10 mouse cellular contexts compared by ENCODE assay signal in genomic region chr11:53500569-53500968, GRCm38 (mm10). TPM values are rescaled to one million over a fixed set of nuclear protein-coding genes. Genes with fewer than 3 reads are reported as not detected.
A peak's percentile ranks its signal among the peaks of the same experiment; 100 is the strongest.
DNase-seq lines count a peak whose midpoint lies in the region; ATAC-seq lines count a peak whose summit lies in the region.
"Had no signal": no experiment of that assay in that cellular context is flagged by ENCODE, and none has a peak within 500 bp of the region (broad histone marks: within the 10 kb centered on the region; RNA-seq: fewer than 3 reads in every experiment).

No protein-coding gene starts in this region.

- H3K27ac ChIP-seq in neural tube, embryonic 12.5 days, result no peak overlapping the region
- H3K27ac ChIP-seq in neural tube, embryonic 15.5 days (replicated peaks), result no peak overlapping the region
- H3K27ac ChIP-seq in embryonic facial prominence, embryonic 12.5 days, result no peak overlapping the region
- H3K27ac ChIP-seq in limb, embryonic 11.5 days (replicated peaks; ENCODE audit: low read depth, low read length), result no peak overlapping the region
- H3K27ac ChIP-seq in stomach, embryonic 16.5 days (ENCODE audit: low read length), result no peak overlapping the region

- H3K4me2 ChIP-seq in neural tube, embryonic 12.5 days (replicated peaks), result peak overlapping the region; percentile 26; the same call in 1 of the 2 replicates
- H3K4me2 ChIP-seq in neural tube, embryonic 15.5 days, result no peak overlapping the region
- peak overlapping the region; percentile 36 for H3K4me2 ChIP-seq in embryonic facial prominence, embryonic 12.5 days (replicated peaks)
- peak overlapping the region; percentile 21; the same call in 1 of the 2 replicates for H3K4me2 ChIP-seq in limb, embryonic 11.5 days (ENCODE audit: low read depth, severe bottlenecking)
- no peak overlapping the region for H3K4me2 ChIP-seq in stomach, embryonic 16.5 days (ENCODE audit: low read depth, low read length)

- 12% methylated on average over 11 of the region's 11 CpGs for WGBS in neural tube, embryonic 12.5 days
- WGBS in neural tube, embryonic 15.5 days, result 14% methylated on average over 11 of the region's 11 CpGs
- WGBS in embryonic facial prominence, embryonic 12.5 days, result 9% methylated on average over 11 of the region's 11 CpGs
- WGBS in limb, embryonic 11.5 days, result 12% methylated on average over 11 of the region's 11 CpGs
- 8% methylated on average over 11 of the region's 11 CpGs for whole genome bisulfite sequencing in stomach, embryonic 16.5 days

- ATAC-seq in neural tube, embryonic 12.5 days (ENCODE audit: low FRiP score, low read depth), result no peak
- no peak for ATAC-seq in neural tube, embryonic 15.5 days (ENCODE audit: low FRiP score)
- ATAC-seq in embryonic facial prominence, embryonic 12.5 days (ENCODE audit: insufficient number of reproducible peaks, insufficient read depth, low FRiP score, low TSS enrichment), result 0 out of 2 replicates have a peak, but pooled peaks have one; percentile 47
- no peak for ATAC-seq in limb, embryonic 11.5 days (ENCODE audit: insufficient number of reproducible peaks, low FRiP score, low TSS enrichment, low read depth)
- peak; percentile 62 for ATAC-seq in stomach, embryonic 16.5 days (ENCODE audit: insufficient read depth, low FRiP score)
- ATAC-seq in activated CD4-positive, CD25-positive, alpha-beta regulatory T cell, adult 4 months, result no peak

- intact Hi-C loops in gastrocnemius, postnatal 14 days (cut with DNase I; ENCODE audit: low total_unique reads), result no loop called here

- peaks cover 23% of the 10 kb centered on the region for H3K27me3 ChIP-seq in neural tube, embryonic 12.5 days (replicated peaks)
- H3K27me3 ChIP-seq in neural tube, embryonic 15.5 days (replicated peaks), result no peaks in the 10 kb centered on the region
- no peaks in the 10 kb centered on the region for H3K27me3 ChIP-seq in embryonic facial prominence, embryonic 12.5 days
- H3K27me3 ChIP-seq in limb, embryonic 11.5 days (ENCODE audit: control insufficient read depth, insufficient read depth, low read length), result no peaks in the 10 kb centered on the region
- no peaks in the 10 kb centered on the region for H3K27me3 ChIP-seq in stomach, embryonic 16.5 days (ENCODE audit: control insufficient read depth, insufficient read depth, low read length)

- peak; percentile 46 for DNase-seq in limb, embryonic 11.5 days (ENCODE audit: low spot score)
- DNase-seq in gastrocnemius, postnatal 14 days, result no peak
- no peak for DNase-seq in B cell, adult 2 months
- DNase-seq: adrenal gland, adult 2 months had no signal

- H3K4me1 ChIP-seq in neural tube, embryonic 12.5 days, result no peaks in the 10 kb centered on the region; the same call in 1 of the 2 replicates
- 0 out of 2 replicates have a peak, but pooled peaks cover 5% of the 10 kb centered on the region for H3K4me1 ChIP-seq in neural tube, embryonic 15.5 days
- H3K4me1 ChIP-seq in embryonic facial prominence, embryonic 12.5 days, result peaks cover 9% of the 10 kb centered on the region
- no peaks in the 10 kb centered on the region for H3K4me1 ChIP-seq in limb, embryonic 11.5 days (ENCODE audit: control insufficient read depth, insufficient read depth, low read length)
- H3K4me1 ChIP-seq in stomach, embryonic 16.5 days (ENCODE audit: control insufficient read depth, insufficient read depth, low read length), result peaks cover 4% of the 10 kb centered on the region

- no peaks in the 10 kb centered on the region for H3K9me3 ChIP-seq in neural tube, embryonic 12.5 days
- H3K9me3 ChIP-seq in neural tube, embryonic 15.5 days (replicated peaks), result no peaks in the 10 kb centered on the region
- no peaks in the 10 kb centered on the region for H3K9me3 ChIP-seq in embryonic facial prominence, embryonic 12.5 days
- no peaks in the 10 kb centered on the region for H3K9me3 ChIP-seq in limb, embryonic 11.5 days (ENCODE audit: control insufficient read depth, low read length)
- no peaks in the 10 kb centered on the region for H3K9me3 ChIP-seq in stomach, embryonic 16.5 days (replicated peaks; ENCODE audit: control insufficient read depth, low read length)

- H3K9ac ChIP-seq in neural tube, embryonic 12.5 days, result no peak overlapping the region
- no peak overlapping the region for H3K9ac ChIP-seq in neural tube, embryonic 15.5 days (replicated peaks)
- H3K9ac ChIP-seq in embryonic facial prominence, embryonic 12.5 days, result no peak overlapping the region
- no peak overlapping the region for H3K9ac ChIP-seq in limb, embryonic 11.5 days (ENCODE audit: low read length)
- H3K9ac ChIP-seq in stomach, embryonic 16.5 days (ENCODE audit: low read length), result no peak overlapping the region

- H3K36me3 ChIP-seq in neural tube, embryonic 12.5 days, result no peaks in the 10 kb centered on the region
- no peaks in the 10 kb centered on the region for H3K36me3 ChIP-seq in neural tube, embryonic 15.5 days
- H3K36me3 ChIP-seq in embryonic facial prominence, embryonic 12.5 days, result no peaks in the 10 kb centered on the region
- no peaks in the 10 kb centered on the region for H3K36me3 ChIP-seq in limb, embryonic 11.5 days (ENCODE audit: control insufficient read depth, insufficient read depth, low read length)
- no peaks in the 10 kb centered on the region for H3K36me3 ChIP-seq in stomach, embryonic 16.5 days (ENCODE audit: control insufficient read depth, insufficient read depth, low read length)

- H3K4me3 ChIP-seq in neural tube, embryonic 12.5 days, result no peak overlapping the region
- H3K4me3 ChIP-seq in neural tube, embryonic 15.5 days (replicated peaks), result no peak overlapping the region
- H3K4me3 ChIP-seq in embryonic facial prominence, embryonic 12.5 days, result no peak overlapping the region
- H3K4me3 ChIP-seq in limb, embryonic 11.5 days (ENCODE audit: low read depth, low read length), result no peak overlapping the region
- H3K4me3 ChIP-seq in stomach, embryonic 16.5 days (replicated peaks; ENCODE audit: low read length), result no peak overlapping the region
- H3K4me3 ChIP-seq: megakaryocyte, embryonic 14.5 days had no signal

RNA-seq across cellular contexts. Expression of gene Sept8, which starts 18.5 kb away (rescaled TPM):
- polyA plus RNA-seq in neural tube, embryonic 12.5 days (2016; fragmentation: Nextera tagmentation; extraction: Ambion mirVana), result 21.4 and 25.2 TPM in 2 replicates
- polyA plus RNA-seq in neural tube, embryonic 15.5 days (2015; fragmentation: Nextera tagmentation; extraction: Ambion mirVana), result 23.3 and 26.2 TPM in 2 replicates
- polyA plus RNA-seq in embryonic facial prominence, embryonic 12.5 days (2016; fragmentation: Nextera tagmentation; extraction: Ambion mirVana), result 37.0 and 38.9 TPM in 2 replicates
- 22.5 and 27.2 TPM in 2 replicates for polyA plus RNA-seq in limb, embryonic 11.5 days (2014; fragmentation: Nextera tagmentation; extraction: Ambion mirVana)
- polyA plus RNA-seq in stomach, embryonic 16.5 days (2015; fragmentation: Nextera tagmentation; extraction: Ambion mirVana), result 33.8 and 34.4 TPM in 2 replicates
- polyA plus RNA-seq in activated CD4-positive, CD25-positive, alpha-beta regulatory T cell, adult 4 months (2017; shearing (Covaris generic)), result 1 to 10 TPM; 1.0 to 1.4 TPM
- 10 to 100 TPM; 25.6 to 31.3 TPM for total RNA-seq in gastrocnemius, postnatal 14 days (2021)

RNA-seq across cellular contexts. Expression of gene Sowaha, which starts 20.5 kb away (rescaled TPM):
- polyA plus RNA-seq in neural tube, embryonic 12.5 days (2016; fragmentation: Nextera tagmentation; extraction: Ambion mirVana), result 0.22 and 0.46 TPM in 2 replicates
- 1.4 and 1.6 TPM in 2 replicates for polyA plus RNA-seq in neural tube, embryonic 15.5 days (2015; fragmentation: Nextera tagmentation; extraction: Ambion mirVana)
- 1.6 and 2.4 TPM in 2 replicates for polyA plus RNA-seq in embryonic facial prominence, embryonic 12.5 days (2016; fragmentation: Nextera tagmentation; extraction: Ambion mirVana)
- 0.08 and 0.20 TPM in 2 replicates for polyA plus RNA-seq in limb, embryonic 11.5 days (2014; fragmentation: Nextera tagmentation; extraction: Ambion mirVana)
- polyA plus RNA-seq in stomach, embryonic 16.5 days (2015; fragmentation: Nextera tagmentation; extraction: Ambion mirVana), result 0.46 and 0.58 TPM in 2 replicates
- not detected for polyA plus RNA-seq in activated CD4-positive, CD25-positive, alpha-beta regulatory T cell, adult 4 months (2017; shearing (Covaris generic))
- under 1 TPM; 0.11 to 0.12 TPM for total RNA-seq in gastrocnemius, postnatal 14 days (2021)

RNA-seq across cellular contexts. Expression of gene Gm9945, which starts 20.6 kb away (rescaled TPM):
- polyA plus RNA-seq in neural tube, embryonic 12.5 days (2016; fragmentation: Nextera tagmentation; extraction: Ambion mirVana), result not detected in 2 replicates
- 0.27 TPM in 1 of 2 replicates, not detected in the other for polyA plus RNA-seq in neural tube, embryonic 15.5 days (2015; fragmentation: Nextera tagmentation; extraction: Ambion mirVana)
- polyA plus RNA-seq in embryonic facial prominence, embryonic 12.5 days (2016; fragmentation: Nextera tagmentation; extraction: Ambion mirVana), result 0.25 TPM in 1 of 2 replicates, not detected in the other
- polyA plus RNA-seq in limb, embryonic 11.5 days (2014; fragmentation: Nextera tagmentation; extraction: Ambion mirVana), result not detected in 2 replicates
- not detected in 2 replicates for polyA plus RNA-seq in stomach, embryonic 16.5 days (2015; fragmentation: Nextera tagmentation; extraction: Ambion mirVana)
- not detected for polyA plus RNA-seq in activated CD4-positive, CD25-positive, alpha-beta regulatory T cell, adult 4 months (2017; shearing (Covaris generic))
- total RNA-seq in gastrocnemius, postnatal 14 days (2021), result not detected
- total RNA-seq: adrenal gland, adult 2 months had no signal
- polyA plus RNA-seq: adrenal gland, adult 2 months had no signal

RNA-seq across cellular contexts. Expression of gene Gm9837, which starts 30.3 kb away (rescaled TPM):
- not detected in 2 replicates for polyA plus RNA-seq in neural tube, embryonic 12.5 days (2016; fragmentation: Nextera tagmentation; extraction: Ambion mirVana)
- polyA plus RNA-seq in neural tube, embryonic 15.5 days (2015; fragmentation: Nextera tagmentation; extraction: Ambion mirVana), result not detected in 2 replicates
- not detected in 2 replicates for polyA plus RNA-seq in embryonic facial prominence, embryonic 12.5 days (2016; fragmentation: Nextera tagmentation; extraction: Ambion mirVana)
- not detected in 2 replicates for polyA plus RNA-seq in limb, embryonic 11.5 days (2014; fragmentation: Nextera tagmentation; extraction: Ambion mirVana)
- not detected in 2 replicates for polyA plus RNA-seq in stomach, embryonic 16.5 days (2015; fragmentation: Nextera tagmentation; extraction: Ambion mirVana)
- not detected for polyA plus RNA-seq in activated CD4-positive, CD25-positive, alpha-beta regulatory T cell, adult 4 months (2017; shearing (Covaris generic))
- not detected for total RNA-seq in gastrocnemius, postnatal 14 days (2021)
- total RNA-seq: adrenal gland, adult 2 months had no signal
- polyA plus RNA-seq: adrenal gland, adult 2 months had no signal

RNA-seq across cellular contexts. Expression of gene Shroom1, which starts 43.6 kb away (rescaled TPM):
- 2.1 and 2.7 TPM in 2 replicates for polyA plus RNA-seq in neural tube, embryonic 12.5 days (2016; fragmentation: Nextera tagmentation; extraction: Ambion mirVana)
- 3.4 and 4.1 TPM in 2 replicates for polyA plus RNA-seq in neural tube, embryonic 15.5 days (2015; fragmentation: Nextera tagmentation; extraction: Ambion mirVana)
- polyA plus RNA-seq in embryonic facial prominence, embryonic 12.5 days (2016; fragmentation: Nextera tagmentation; extraction: Ambion mirVana), result 5.9 and 6.5 TPM in 2 replicates
- polyA plus RNA-seq in limb, embryonic 11.5 days (2014; fragmentation: Nextera tagmentation; extraction: Ambion mirVana), result 4.6 and 4.7 TPM in 2 replicates
- polyA plus RNA-seq in stomach, embryonic 16.5 days (2015; fragmentation: Nextera tagmentation; extraction: Ambion mirVana), result 1.8 TPM in 2 replicates
- polyA plus RNA-seq in activated CD4-positive, CD25-positive, alpha-beta regulatory T cell, adult 4 months (2017; shearing (Covaris generic)), result under 1 TPM in 1 of 2 experiments, not detected in 1; 0.36 TPM
- total RNA-seq in gastrocnemius, postnatal 14 days (2021), result under 1 TPM; 0.31 to 0.38 TPM

Comparison
In these comparisons a context has a peak if more than half of its experiments do, and no peak if none do; other contexts are left out.
1. H3K4me2 ChIP-seq: peak in neural tube, embryonic 12.5 days (single experiment), embryonic facial prominence, embryonic 12.5 days (single experiment) and limb, embryonic 11.5 days (single experiment); none in neural tube, embryonic 15.5 days (single experiment) and stomach, embryonic 16.5 days (single experiment).
2. ATAC-seq: peak in embryonic facial prominence, embryonic 12.5 days (single experiment) and stomach, embryonic 16.5 days (single experiment); none in neural tube, embryonic 12.5 days (single experiment), neural tube, embryonic 15.5 days (single experiment), limb, embryonic 11.5 days (single experiment) and activated CD4-positive, CD25-positive, alpha-beta regulatory T cell, adult 4 months (single experiment).